Mouse (Mus musculus) c-Kit-positive CD71-positive TER-119-negative erythroid progenitor cells, embryonic 14.5 days (primary cell): Measurements from ENCODE around the gene Cdc34.
A peak's percentile ranks its signal among the peaks of the same experiment; 100 is the strongest.
"Not testable (repeated sequence)": the region's sequence is repeated elsewhere in the genome, so short reads cannot be mapped to it uniquely, and the experiment has no call there.

Experiments
- DNase-seq: peaks from one replicate; pipeline ENCODE4 v3.0.0-alpha.2; 2013; ENCODE audit warnings: low read depth

The Cdc34 gene

DNA sequence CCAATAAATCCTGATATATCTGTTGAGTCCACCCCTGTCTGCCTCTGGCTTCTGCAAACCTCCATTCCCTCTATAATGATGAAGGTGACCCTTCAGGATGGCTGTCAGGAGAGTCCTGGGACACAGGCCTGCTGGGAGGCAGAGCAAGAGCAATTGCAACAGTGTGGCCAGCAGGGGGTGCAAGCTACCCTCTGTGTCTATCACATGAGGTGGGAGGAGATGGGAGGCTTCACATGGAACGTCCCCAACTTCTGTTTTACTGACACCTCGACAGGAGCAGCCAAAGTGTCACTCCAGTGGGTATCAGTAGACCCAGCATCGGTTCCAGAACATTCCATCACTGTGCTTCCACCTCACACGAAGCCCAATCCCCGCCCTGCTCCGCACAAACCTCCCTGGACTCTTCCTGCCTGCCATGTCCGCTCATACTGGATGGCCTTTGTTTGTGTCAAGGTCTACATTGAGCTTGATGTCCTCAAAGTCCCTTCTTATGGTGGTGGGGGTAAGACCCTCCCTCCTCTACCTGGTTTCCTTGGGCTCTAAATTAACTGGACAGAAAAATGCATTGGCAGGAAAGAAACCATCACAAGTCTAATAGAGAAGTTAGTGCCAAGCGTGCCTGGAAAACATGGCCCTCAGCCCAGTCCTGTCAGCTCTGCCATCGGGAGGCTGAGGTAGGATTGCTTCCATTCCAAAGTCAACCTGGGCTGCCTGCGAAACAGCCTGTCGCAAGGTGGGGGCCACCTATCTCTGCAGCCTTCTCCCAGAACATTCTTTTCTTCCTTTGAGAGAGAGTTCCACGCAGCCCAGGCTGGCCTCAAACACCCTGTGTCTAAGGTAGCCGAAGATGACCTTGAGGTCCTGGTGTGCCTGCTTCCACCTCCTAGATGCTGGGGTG lies 13.5 kb downstream of the Cdc34 start:
- DNase-seq, result no peak

DNA sequence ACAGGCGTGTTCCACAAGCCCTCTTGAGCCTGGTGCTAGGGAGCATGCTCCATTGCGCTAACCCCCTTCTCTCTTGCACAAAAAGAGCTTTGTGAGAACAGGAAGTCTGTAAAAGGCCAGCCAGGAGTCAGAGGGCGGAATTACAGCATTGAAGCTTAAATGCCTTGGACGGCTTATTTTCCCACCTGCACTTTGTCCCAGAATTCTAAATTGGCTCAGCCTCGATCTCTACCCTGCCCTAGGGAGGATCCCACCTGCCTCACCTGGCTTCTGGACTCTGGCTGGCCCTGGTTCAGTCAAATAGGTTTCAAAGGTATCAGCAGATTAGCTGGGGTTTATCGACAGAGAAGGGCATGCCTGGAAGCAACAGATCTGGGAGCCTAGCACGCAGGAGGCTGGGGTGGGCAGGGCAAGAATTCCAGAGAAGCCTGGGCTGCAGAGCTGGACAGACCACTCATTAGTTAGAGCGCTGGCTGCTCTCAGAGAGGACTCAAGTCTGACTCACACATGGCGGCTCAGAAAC lies 14.2 kb downstream of the Cdc34 start:
- DNase-seq, result no peak

DNA sequence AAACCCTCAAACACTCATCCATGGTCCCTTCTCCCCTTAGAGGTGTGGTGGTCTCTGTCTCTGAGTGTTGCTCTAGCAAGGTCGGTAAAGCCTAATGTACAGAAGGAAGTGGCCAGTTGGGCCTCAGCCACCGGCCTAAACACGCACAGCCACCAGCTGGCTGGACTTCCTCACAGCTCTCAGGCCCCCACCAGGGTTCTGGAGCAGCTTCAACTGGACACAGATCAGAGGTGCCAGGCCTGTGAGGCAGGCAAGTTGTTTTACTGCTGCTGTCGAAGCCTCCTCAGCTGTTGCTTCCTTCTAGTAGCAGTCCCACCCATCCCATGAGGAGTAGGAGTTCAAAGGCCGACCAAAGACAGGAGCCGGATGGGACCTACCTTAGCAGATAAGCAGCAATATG lies 15.9 kb downstream of the Cdc34 start:
- DNase-seq, result no peak

DNA sequence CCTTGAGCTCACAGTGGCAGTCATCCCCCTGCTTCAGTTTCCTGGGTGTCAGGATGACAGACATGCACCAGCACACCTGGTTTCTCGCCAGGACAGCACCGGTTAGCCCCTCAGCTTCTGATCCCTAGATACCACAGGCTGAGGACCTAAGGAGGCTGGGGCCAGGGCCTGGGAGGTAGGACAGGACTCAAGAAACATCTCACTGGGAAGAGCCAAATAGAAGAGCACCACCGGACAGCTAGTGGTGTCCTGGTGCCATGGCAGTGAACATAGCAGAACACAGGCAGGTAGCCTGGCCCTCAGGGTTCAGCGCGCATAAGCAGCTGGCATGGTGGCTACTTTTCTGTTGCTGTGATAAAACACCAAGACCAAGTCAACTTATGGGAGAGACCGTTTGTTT lies 16.5 kb downstream of the Cdc34 start:
- DNase-seq, result no peak

DNA sequence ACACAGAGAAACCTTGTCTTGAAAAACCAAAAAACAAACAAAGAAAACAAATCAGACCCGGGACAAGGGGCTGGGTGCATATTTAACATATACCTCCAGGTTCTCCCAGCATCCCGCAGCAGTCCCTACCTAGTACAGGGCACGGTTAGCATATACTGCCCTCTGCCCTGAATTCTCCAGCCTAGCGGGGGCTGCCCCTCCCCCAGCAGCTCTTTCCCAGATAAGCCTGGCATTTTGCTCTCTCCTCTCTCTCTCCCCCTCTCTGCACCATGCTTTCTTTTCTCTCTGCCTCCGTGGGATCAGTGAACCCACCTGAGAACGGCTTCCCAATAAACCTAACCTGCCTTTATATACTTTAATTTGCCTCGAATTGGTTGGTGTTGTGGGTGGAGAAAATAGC lies 18.7 kb downstream of the Cdc34 start:
- DNase-seq, result no peak

DNA sequence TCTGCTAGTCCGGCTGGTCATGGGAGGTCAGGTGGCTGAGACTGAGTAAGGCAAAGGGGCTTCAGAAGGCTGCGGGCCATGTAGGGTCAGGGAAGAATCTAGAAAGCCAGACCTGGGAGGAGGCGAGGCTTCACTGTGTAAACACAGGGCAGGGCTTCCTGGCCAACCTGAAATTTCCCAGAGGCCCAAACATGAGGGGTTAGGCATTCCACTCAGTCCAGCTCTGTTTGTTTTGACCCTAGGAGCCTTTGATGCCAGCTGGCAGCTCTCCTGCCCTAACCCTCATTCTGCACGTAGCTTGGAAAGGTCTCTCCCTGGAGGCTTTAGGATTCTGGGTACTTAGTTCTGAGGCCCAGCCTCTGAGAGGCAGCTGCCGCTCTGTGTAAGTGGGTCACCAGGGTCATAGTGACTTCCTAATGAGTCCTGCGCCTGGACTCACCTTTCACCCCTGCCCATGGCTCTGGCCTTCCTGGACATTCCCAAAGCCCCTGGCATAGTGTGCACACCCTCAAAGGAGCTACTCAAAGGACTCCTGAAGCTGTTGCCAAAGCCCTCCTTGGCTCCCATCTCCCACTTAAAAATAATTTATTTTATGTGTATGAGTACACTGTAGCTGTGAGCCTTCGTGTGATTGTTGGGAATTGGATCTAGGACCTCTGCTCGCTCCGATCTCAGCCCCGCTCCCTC lies 19.6 kb downstream of the Cdc34 start:
- DNase-seq, result no peak

DNA sequence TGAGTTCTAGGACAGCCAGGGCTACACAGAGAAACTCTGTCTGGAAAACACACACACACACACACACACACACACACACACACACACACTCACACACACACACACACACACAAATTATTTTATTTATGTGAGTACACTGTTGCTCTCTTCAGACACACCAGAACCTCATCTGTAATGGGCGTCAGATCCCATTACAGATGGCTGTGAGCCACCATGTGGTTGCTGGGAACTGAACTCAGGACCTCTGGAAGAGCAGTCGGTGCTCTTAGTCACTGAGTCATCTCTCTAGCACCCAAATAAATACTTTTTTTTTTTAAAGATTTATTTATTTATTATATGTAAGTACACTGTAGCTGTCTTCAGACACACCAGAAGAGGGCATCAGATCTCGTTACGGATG lies 21.0 kb downstream of the Cdc34 start:
- not testable (repeated sequence) for DNase-seq

DNA sequence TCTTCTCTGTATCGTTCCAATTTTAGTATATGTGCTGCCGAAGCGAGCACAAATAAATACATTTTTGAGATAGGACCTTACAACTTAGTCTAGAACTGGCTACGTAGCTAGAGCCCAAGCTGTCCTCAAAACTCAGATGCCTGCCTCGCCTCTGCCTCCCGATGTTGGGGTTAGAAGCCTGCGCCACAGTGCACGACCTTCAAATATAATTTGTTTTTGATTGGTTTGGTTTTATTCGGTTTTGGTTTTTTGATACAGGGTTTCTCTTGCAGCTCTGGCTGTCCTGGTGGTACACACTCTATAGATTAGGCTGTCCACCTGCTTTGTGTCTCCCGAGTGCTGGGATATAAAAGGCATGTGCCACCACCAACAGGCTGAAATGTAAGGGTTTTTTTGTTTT lies 21.5 kb downstream of the Cdc34 start:
- DNase-seq, result no peak

DNA sequence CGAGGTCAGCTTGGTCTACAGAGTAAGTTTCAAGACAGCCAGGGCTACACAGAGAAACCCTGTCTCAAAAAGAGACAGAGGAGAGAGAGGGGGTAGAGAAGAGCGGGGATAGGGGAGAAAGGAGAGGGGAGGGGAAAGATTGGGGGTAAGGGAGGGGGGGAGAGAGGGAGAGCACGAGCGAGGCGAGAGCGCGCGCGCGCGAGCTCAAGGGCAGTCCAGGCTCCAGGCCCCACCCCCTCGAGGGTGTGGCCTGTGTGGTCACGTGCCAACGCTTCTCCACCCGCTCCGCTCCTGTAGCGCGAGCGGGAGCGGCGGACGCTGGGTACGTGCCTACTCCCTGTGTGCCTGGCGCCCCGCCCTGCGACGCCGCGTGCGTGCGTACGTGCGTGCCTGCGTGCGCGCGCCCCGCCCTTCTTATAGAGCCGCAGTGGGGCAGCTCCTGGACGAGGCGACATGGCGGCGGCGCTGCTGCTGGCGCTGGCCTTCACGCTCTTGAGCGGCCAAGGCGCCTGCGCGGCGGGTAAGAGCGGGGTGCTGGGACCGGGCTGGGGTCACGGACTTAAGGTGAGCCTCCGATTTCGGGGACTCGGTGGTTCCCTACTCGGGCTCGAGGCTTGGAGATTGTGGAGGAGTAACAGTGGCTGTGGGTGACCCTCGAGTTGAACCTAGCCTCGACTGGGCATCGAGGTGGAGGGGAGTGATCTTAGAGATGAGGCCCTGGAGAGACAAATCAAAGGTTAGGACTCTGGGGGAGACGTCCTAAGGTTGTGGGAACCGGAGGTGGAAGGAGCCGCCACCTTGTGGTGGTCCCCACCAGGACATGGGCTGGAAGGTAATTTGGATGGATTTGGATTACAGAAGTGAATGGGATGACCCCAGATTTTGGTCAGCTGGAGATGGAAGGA lies 22.3 kb downstream of the Cdc34 start, which contains the start of gene Bsg:
Gene Bsg, plus strand, starts transcription at position 427 of the 905 bp plus-strand sequence.
- DNase-seq, result peak; percentile 99

DNA sequence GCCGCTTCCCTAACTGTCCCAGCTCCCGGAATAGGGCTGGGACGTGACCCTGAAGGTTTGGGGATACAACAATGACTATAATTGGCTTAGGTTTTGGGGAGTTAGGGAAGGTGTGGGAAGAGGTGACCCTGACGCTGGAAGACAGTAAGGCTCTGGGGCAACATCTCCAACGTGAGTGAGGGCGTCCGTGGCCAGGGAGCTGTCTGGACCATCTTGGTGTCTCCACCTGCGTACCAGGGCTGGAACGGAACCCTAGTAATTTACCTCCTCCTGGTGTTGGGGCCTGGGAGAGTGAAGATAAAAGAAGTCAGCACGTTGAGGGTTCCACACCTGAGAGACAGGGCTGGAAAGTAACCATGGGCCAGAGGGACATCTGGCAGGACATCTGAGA lies 23.0 kb downstream of the Cdc34 start:
- no peak for DNase-seq

DNA sequence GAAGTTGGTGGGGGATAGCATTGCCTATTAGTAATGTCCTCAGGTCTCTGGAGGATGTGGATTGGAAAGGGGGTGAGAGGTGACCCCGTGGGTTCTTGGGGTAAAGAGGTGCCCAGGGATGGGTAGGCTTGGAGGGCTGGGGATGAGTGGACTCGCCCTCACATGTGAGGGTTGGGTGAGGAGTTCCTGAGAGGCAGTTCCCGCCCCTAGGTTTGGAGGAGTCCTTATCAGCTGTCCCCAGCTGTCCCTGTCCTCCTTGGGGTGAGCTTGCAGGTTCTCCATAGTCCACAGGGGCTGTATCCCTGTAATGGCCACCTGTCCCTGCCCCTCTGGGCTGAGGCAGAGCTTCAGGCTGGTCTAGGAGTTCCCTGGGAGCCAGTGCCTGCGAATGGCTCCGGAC lies 24.0 kb downstream of the Cdc34 start:
- peak; percentile 84 for DNase-seq

DNA sequence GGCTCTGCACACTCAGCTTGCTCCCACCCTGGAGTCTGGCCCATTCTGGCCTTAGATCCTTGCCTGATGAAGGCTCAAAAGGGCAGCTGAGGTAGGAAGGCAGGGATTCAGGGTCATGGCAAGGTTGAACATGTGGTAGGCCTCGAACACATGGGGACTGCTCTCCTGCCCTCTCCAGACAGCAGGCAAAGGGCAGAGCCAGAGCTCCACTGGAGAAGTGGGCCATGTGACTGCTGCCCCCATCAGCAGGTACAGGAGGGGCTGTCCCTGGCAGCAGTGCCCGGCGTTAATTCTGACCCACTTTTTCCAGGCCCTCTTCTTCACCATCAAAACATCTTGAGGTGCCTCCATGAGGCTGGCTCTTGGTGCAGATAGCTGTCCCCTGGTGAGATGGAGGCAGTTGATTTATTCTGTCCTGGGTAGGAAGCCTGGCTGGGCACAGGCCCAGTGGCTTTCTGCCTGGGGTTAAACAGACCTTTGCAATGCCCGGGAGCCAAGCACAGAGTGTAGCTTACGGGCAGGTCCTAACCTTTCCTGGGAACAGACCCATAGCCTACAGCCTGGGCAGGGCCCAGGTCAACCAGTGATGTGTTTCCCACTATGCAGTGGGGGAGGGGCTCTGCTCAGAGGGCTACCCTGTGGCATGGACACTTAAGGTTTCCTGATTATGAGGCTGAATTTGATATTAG lies 24.6 kb downstream of the Cdc34 start:
- DNase-seq, result no peak

DNA sequence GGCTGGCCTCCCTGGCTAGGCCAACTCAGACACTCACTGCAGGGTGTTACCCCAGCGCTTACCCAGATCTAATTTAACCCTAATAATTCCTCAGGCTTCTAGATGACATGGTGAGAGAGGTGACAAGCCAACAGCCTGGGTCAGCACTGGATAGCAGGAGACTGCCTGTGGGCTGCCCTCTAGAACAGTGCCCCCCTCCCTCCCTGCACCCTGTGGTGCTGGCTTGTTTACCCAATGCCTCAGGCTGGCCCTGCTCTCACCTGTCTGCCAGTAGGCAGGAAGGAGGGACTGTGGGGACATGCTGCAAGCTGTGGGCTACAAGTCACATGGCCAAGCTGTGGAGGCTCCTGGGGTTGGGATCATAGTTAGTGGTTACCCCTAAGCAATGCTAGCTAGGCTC lies 25.2 kb downstream of the Cdc34 start:
- DNase-seq, result no peak

DNA sequence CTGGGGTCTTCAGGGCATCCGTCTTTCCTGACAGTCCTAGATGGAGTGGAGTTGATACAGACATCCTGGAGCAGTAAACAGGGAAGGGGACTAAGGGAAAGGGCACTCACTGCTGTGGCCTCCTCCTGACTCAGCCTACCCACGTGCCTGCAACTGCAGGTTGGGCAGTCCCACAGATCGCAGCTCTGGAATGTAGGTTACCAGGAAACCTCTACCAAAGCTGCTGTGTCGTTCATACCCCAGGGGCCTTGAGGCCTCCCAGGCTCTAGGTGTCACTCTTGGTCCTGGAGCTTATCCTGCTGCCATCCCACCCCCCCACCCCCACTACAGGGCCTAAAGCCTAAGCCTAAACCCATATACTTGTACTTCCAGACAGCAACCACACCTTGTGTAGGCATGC lies 25.8 kb downstream of the Cdc34 start:
- no peak for DNase-seq

DNA sequence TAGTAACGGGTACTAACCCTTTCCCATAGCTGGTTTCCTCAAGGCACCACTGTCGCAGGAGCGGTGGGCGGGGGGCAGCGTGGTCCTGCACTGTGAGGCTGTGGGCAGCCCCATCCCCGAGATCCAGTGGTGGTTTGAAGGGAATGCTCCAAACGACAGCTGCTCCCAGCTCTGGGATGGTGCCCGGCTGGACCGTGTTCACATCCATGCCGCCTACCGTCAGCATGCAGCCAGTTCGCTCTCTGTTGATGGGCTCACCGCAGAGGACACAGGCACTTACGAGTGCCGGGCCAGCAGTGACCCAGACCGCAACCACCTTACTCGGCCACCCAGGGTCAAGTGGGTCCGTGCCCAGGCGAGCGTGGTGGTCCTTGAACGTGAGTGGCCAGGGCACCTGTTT lies 26.7 kb downstream of the Cdc34 start:
- DNase-seq, result no peak

DNA sequence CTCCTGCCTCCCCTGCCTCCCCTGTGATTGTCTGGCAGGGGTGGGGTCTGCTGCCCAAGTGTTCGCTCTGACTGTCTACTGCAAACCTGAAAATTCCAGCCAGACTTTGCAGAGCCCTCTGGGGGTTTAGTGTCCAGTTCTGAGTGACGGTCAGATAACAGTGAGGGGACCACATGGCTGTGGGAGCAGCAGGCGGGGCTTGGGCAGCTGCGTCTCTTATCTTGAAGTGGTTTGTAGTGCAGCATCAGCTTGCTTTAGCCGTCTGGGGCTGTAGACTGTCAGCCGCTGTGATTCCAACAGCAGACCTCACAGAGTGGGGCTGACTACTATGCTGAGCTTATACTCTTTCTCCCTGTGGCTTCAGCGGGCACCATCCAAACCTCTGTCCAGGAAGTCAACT lies 27.3 kb downstream of the Cdc34 start:
- DNase-seq, result no peak

DNA sequence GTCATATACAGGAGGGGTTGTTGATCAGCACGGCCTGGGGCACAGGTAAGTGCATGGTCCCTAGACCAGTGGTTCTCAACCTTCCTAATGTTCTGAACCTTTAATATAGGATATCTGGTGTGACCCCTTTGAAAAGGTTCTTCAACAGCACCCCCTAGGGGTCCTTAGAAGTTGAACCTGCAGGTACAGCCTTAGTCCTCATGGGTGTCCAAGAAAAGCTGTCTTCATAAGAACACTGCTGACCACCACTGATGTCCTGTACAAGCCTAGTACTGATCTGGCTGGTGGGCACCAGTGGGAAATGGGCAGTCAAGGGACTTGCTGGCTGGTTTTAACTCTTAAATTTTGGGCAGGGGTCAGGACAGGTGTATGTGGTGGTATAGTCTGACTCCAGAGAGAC lies 30.0 kb downstream of the Cdc34 start:
- DNase-seq, result no peak

DNA sequence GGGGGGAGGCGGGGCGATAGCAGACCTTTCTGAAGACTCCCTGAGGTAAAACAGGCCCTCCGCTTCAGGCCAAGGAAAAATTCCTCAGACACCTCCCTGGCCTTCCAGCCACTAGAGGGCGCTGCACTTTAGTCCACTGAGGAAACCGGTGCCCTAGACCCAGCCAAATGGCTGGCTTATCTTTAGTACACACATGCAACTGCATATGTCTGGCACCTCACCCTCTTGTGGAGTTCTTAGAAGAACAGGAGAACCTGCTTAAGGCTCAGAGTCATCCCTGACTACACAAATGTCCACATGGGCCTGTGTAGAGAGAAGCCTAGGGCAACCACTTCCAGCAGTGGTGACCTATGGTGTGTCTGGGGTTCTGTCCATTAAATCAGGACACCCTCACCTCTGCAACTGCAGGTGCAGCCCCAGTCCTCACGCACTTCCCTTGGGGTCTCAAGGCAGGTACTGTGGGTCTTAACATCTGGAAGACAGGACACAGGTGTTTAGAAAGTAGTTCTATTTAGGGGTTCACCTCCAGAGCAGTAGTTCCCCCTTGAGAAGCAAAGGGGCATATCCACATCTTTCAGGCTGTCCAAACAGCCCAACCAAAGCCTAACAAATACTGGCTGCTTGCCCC lies 30.6 kb downstream of the Cdc34 start:
- peak; percentile 97 for DNase-seq

DNA sequence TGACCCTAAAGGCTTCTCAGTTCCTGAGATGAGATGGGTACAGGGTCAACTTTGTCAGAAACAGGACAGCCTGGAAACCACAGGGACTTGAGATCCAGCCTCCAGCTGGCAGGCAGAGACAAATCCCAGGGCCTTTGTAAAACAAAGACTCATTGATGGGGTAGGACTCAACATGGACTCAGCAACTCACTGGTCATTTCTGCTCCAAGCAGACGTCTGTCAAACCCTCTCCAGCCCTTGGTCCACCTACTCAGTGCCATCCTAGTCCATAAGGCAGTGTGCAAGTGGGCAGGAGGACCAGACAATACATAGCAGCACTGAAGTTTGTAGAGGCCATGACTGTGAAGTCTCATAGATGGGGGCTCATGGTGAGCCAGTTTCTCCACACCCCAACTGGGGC lies 31.2 kb downstream of the Cdc34 start:
- no peak for DNase-seq

DNA sequence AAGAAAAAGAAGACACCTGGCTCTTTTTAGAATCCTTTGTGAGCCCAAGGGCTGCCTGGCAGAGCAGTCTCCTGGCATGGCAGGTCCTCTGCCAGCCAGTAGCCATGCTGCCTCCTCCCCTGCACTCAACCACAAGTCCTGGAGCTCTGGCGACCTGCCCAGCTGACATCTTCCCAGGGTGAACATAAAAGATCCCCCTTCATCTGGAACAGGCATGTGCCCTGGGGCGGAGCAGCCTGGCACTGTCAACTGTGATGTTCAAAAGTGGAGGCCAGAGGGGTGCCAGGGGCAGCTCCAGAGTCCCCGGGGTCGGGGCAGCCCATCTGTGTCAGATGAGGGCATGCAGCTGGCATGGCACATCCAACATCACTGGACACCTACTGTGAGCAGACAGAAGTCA lies 33.0 kb downstream of the Cdc34 start:
- DNase-seq, result no peak
